Mouse (Mus musculus): Measurements from ENCODE around the gene Casc4. TPM values are rescaled to one million over a fixed set of nuclear protein-coding genes. Genes with fewer than 3 reads are reported as not detected.

The Casc4 gene
- 3.8 and 4.2 TPM in 2 replicates for polyA plus RNA-seq (2012; rRNA removed)

DNA sequence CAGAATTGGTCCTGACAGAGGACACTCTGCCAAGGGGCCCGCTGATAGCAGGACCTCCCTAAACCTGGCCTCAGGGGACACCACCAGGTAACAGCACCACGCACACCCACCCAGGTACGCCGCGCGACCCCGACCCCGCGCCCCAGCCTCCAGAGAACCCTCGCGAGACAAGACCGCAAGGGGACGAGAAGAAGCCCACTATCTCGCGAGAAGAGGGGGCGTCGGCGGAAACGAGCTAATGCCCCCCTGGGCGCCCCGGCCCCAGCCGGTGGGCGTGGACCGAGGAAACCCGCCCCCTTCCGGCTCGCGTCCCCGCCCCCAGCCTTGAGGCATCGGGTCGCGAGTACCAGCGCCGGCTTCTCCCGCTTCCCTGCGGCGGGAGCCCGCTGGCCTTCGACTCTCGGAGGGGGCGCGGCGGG, at the start of gene Casc4:
TSS of gene Casc4 (plus strand) at position 339 of the 419 bp plus-strand sequence.

DNA sequence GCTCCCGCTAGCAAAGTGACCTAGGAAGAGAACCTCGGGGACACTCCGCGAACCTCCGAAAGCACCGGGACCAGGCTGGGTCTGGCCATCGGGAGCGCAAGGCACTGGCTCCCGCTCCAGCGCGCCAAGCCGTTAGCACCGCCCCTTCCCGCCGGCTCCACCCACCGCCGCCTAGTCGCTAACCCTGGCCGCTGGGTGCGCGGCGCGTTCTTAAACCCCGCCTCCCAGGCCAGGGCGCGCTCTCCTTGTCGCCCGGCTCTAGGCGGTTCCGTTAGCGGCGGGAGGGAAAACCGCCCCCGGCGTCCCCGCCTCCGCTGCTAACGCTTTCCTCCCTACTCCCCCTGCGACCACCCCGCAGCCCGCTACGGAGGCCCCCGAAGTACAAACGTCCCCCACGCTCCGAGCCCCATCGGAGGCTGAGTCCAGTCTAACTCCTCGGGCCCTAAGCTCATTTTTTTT, 89.0 kb downstream of the Casc4 start, which contains the start of the genes Ctdspl2 and Mageb3:
TSS of gene Ctdspl2 (plus strand) at position 237 of the 459 bp plus-strand sequence.
TSS of gene Mageb3 (minus strand) at position 328 of the 459 bp plus-strand sequence.

Other genes starting within 250 kb of the Casc4 start
- gene Frmd5, start 59.9 kb upstream of the Casc4 start, polyA plus RNA-seq (2012; rRNA removed): 0.14 and 0.15 TPM in 2 replicates
- 7.4 and 8.9 TPM in 2 replicates for gene Ctdspl2, start 89.0 kb downstream of the Casc4 start, polyA plus RNA-seq (2012; rRNA removed)
- 0.05 TPM in 2 replicates for gene Mageb3, start 89.1 kb downstream of the Casc4 start, polyA plus RNA-seq (2012; rRNA removed)
- gene Eif3j1, start 161.6 kb downstream of the Casc4 start, polyA plus RNA-seq (2012; rRNA removed): 15.1 and 17.6 TPM in 2 replicates